Mouse (Mus musculus): ENCODE measurements around the gene Lce1h. TPM values are rescaled to one million over a fixed set of nuclear protein-coding genes. Genes with fewer than 3 reads are reported as not detected.

Lce1h gene
- not detected in 2 replicates for total RNA-seq (2021)
- long read RNA-seq, experiment 1 = 0 reads
- long read RNA-seq, experiment 2 = 0 reads

GRCm38 (mm10) chr3:92764965-92765364 is at the start of gene Lce1h:
TSS of gene Lce1h (minus strand) at chr3:92765065.
- DNase-seq = no peak

GRCm38 (mm10) chr3:92807791-92808190 is 42.9 kb upstream of the Lce1h start, which contains the start of gene Lce1k:
TSS of gene Lce1k (minus strand) at chr3:92807891.
- no peak for DNase-seq

- DNase-seq = no peak
Observed at GRCm38 (mm10) chr3:92790414-92790813, 25.5 kb upstream of the Lce1h start, which contains the start of gene Lce1j. TSS of gene Lce1j (minus strand) at chr3:92790514.

GRCm38 (mm10) chr3:92778799-92779198 is 13.9 kb upstream of the Lce1h start, which contains the start of gene Lce1i:
TSS of gene Lce1i (minus strand) at chr3:92778899.
- no peak for DNase-seq

- DNase-seq = no peak
Observed at GRCm38 (mm10) chr3:92771573-92771972, 6.7 kb upstream of the Lce1h start.

- DNase-seq = no peak
Observed at GRCm38 (mm10) chr3:92753197-92753596, 11.7 kb downstream of the Lce1h start.

GRCm38 (mm10) chr3:92752238-92752637 is 12.6 kb downstream of the Lce1h start, which contains the start of gene Lce1g:
TSS of gene Lce1g (minus strand) at chr3:92752338.
- no peak for DNase-seq

- DNase-seq = no peak
Observed at GRCm38 (mm10) chr3:92738996-92739395, 25.9 kb downstream of the Lce1h start, which contains the start of gene Gm38119. TSS of gene Gm38119 (minus strand) at chr3:92739096.

GRCm38 (mm10) chr3:92722631-92723030 is 42.2 kb downstream of the Lce1h start:
- no peak for DNase-seq

GRCm38 (mm10) chr3:92720250-92720649 is 44.6 kb downstream of the Lce1h start, which contains the start of gene Lce1f:
TSS of gene Lce1f (minus strand) at chr3:92720350.
- no peak for DNase-seq

- DNase-seq = no peak
Observed at GRCm38 (mm10) chr3:92715122-92715521, 49.7 kb downstream of the Lce1h start.

Other genes starting within 250 kb of the Lce1h start
- gene 2310046K23Rik, start 230.6 kb downstream of the Lce1h start, total RNA-seq (2021) = not detected in 2 replicates
- gene Ivl, start 191.3 kb downstream of the Lce1h start, total RNA-seq (2021) = not detected in 2 replicates
- not detected in 2 replicates for gene Smcp, start 176.1 kb downstream of the Lce1h start, total RNA-seq (2021)
- gene 2210017I01Rik, start 157.6 kb downstream of the Lce1h start, total RNA-seq (2021) = not detected in 2 replicates
- not detected in 2 replicates for gene Lce6a, start 143.4 kb downstream of the Lce1h start, total RNA-seq (2021)
- gene Lce1a1, start 116.8 kb downstream of the Lce1h start, total RNA-seq (2021) = not detected in 2 replicates
- gene Lce1b, start 108.1 kb downstream of the Lce1h start, total RNA-seq (2021) = not detected in 2 replicates
- not detected in 2 replicates for gene Lce1a2, start 94.8 kb downstream of the Lce1h start, total RNA-seq (2021)
- gene Lce1c, start 85.8 kb downstream of the Lce1h start, total RNA-seq (2021) = not detected in 2 replicates
- gene Lce1d, start 77.9 kb downstream of the Lce1h start, total RNA-seq (2021) = not detected in 2 replicates
- gene Lce1e, start 56.0 kb downstream of the Lce1h start, total RNA-seq (2021) = not detected in 2 replicates
- gene Lce1f, start 44.7 kb downstream of the Lce1h start, total RNA-seq (2021) = not detected in 2 replicates
- gene Gm38119, start 26.0 kb downstream of the Lce1h start, total RNA-seq (2021) = not detected in 2 replicates
- not detected in 2 replicates for gene Lce1g, start 12.7 kb downstream of the Lce1h start, total RNA-seq (2021)
- not detected in 2 replicates for gene Lce1i, start 13.8 kb upstream of the Lce1h start, total RNA-seq (2021)
- gene Lce1j, start 25.4 kb upstream of the Lce1h start, total RNA-seq (2021) = not detected in 2 replicates
- not detected in 2 replicates for gene Lce1k, start 42.8 kb upstream of the Lce1h start, total RNA-seq (2021)
- not detected in 2 replicates for gene Kprp, start 62.2 kb upstream of the Lce1h start, total RNA-seq (2021)
- gene Lce1l, start 86.2 kb upstream of the Lce1h start, total RNA-seq (2021) = not detected in 2 replicates
- gene 2310050C09Rik, start 105.2 kb upstream of the Lce1h start, total RNA-seq (2021) = not detected in 2 replicates
- not detected in 2 replicates for gene Lce3a, start 161.2 kb upstream of the Lce1h start, total RNA-seq (2021)
- gene Lce3b, start 167.9 kb upstream of the Lce1h start, total RNA-seq (2021) = not detected in 2 replicates
- gene Lce3c, start 179.4 kb upstream of the Lce1h start, total RNA-seq (2021) = not detected in 2 replicates
- gene Lce3d, start 192.3 kb upstream of the Lce1h start, total RNA-seq (2021) = not detected in 2 replicates
- gene Lce3e, start 202.0 kb upstream of the Lce1h start, total RNA-seq (2021) = not detected in 2 replicates
- gene Lce3f, start 227.2 kb upstream of the Lce1h start, total RNA-seq (2021) = not detected in 2 replicates